Mouse (Mus musculus) megakaryocyte-erythroid progenitor cell, adult 5-6 weeks (primary cell): ENCODE data around the gene Hmg20a. TPM values are rescaled to one million over a fixed set of nuclear protein-coding genes. Genes with fewer than 3 reads are reported as not detected.

Experiments
- ATAC-seq: replicated peaks from 2 replicates; pipeline ENCODE4 v1.8.0; 2016; ENCODE audit warnings: mild to moderate bottlenecking, inconsistent platforms; ENCODE audit not compliant: severe bottlenecking, poor library complexity, low FRiP score, low TSS enrichment
- total RNA-seq, 2 experiments: library from RNA; stranded (forward) in 1 of 2; stranded (reverse) in 1 of 2; fragments of 200-1000, 215-1000 nt in 1 of 2; fragments of >200 nt in 1 of 2; fragmentation: Nextera tagmentation in 1 of 2; gene quantifications; 2 replicates each; pipeline ENCODE4 v1.2.3; 2014 to 2017

The Hmg20a gene
- total RNA-seq, 2 experiments from 2014 or later, result 24.1 to 29.9 TPM

GRCm38 (mm10) chr9:56487651-56488050 is 69.2 kb downstream of the Hmg20a start:
- peak; percentile 85 for ATAC-seq

- no peak for ATAC-seq
Measured at GRCm38 (mm10) chr9:56492391-56492790, 74.0 kb downstream of the Hmg20a start.

DNA sequence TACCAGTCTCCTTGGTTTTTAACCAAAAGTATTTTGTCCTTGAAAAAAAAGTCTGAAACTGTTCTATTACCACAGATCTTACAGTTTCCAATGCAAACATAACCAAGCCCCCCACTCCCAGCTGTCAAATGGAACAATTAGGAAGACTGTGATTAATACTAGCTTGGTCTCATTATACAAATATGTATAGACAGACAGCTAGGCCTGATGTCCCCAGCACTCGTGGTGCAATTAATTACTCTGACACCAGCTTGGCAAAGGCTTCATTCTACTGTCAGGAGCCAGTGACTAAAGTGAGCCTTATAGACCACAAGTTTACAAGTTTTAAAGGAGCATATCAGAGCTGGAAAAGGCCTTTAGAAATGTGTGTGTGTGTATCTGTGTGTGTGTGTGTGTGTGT is 74.5 kb downstream of the Hmg20a start:
- ATAC-seq, result no peak

DNA sequence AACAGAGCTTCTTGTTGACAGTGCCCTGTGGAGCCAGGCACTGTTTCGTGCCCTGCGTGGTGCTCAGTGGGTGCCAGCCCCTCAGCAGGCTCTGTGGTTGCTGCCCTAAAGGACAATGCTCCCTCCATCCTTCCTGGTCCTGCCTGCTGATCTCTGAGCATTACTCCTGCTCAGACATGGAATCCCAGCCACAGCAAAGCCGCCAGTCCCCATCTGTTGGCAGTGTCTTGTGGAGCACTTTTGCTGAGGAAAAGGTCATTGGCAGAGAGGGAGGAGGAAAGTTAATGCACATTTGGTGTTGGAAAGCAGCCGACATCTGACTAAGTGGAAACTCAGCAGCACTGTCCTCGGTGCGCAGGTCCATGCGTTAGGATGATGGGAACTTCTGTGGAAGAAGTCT is 76.7 kb downstream of the Hmg20a start:
- ATAC-seq, result no peak

- no peak for ATAC-seq
Measured at GRCm38 (mm10) chr9:56495795-56496232, 77.4 kb downstream of the Hmg20a start.

GRCm38 (mm10) chr9:56496567-56496966 is 78.2 kb downstream of the Hmg20a start:
- no peak for ATAC-seq

GRCm38 (mm10) chr9:56497181-56497864 is 78.9 kb downstream of the Hmg20a start:
- ATAC-seq, result no peak

- no peak for ATAC-seq
Measured at GRCm38 (mm10) chr9:56499324-56500067, 81.1 kb downstream of the Hmg20a start.

DNA sequence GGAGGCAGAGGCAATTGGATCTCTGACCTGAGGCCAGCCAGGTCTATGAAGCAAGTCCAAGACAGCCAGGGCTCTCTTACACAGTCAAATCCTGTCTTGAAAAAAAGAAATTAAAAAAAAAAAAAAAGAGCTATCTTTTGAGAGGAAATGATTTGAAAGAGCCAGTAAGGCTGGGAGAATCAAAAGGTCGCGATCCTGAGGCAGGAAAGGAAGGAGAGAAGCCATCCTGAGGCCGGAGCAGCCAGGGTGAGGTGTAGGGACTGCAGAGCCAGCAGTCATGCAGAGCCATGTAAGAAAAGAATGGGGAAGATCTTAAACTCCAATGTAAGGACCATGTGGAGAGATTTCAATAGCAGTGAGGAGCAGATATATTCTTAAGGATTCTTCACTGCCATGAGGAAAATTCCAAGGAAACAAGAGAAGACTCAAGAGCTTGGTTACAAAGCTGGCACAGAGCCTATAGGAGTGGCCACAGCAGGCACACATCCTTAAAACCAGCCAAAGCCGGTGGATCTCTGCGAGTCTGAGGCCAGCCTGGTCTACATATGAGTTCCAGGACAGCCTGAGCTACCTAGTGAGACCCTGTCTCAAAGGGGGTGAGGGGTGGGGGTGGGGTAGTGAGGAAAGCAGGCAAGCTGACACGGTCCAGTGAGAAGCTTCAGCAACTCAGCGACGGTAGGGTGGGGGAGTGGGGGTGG is 82.6 kb downstream of the Hmg20a start:
- no peak for ATAC-seq

- no peak for ATAC-seq
Measured at GRCm38 (mm10) chr9:56501721-56502542, 83.5 kb downstream of the Hmg20a start.

GRCm38 (mm10) chr9:56502543-56502971 is 84.1 kb downstream of the Hmg20a start:
- no peak for ATAC-seq

- ATAC-seq, result no peak
Measured at GRCm38 (mm10) chr9:56503621-56504500, 85.5 kb downstream of the Hmg20a start.

DNA sequence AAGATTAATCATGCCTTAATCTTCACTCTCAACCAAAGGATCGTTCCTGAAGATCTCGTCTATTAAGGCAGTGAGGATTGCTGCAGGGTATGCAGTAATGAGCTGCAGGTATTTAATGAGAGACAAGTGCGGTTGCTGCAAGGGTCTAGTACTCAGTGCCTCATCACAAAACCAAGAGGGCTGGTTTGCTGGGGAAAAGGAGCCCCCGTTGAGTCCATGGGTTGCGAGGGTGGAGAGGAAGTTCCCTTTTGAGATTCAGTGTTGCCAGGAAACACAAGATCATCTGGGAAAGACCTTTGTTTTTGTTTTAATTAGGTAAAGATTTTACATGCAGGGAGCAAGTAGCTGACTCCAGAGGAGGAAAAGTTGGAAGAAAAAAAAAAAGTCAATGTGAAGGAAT is 86.1 kb downstream of the Hmg20a start:
- ATAC-seq, result no peak

DNA sequence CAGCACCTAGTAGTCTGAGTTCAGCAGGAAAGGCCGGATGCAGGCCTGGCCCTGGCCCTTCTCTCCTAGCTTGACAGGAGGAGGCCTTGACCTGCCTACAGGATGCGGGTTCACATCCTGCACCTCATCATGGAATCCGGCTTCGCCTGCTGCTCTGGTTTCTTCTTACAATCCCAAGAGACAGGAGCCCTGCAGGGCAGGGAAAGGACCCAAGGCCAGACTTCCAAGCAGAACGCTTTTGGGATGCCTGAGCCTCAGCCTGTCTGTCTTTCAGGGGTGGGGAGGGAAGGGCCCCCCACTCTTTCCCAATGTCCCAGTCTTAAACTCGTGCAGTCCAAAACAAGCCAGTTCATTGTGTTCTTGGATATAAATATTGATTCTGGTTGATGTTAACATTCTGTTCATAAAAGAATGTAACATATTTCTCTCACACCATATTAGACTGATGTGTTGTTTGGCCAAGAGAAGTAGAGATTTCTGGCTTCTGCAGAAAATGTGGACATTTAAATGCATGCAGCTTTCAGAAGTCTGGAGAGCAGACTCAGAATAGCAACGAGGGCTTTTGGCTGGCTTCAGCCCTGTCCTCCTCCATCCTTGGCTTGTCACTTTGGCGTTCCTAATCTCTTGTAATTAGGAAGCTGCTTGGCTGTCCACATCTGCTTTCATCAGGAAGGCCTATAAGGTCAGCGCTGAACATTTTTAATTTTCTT is 86.8 kb downstream of the Hmg20a start:
- ATAC-seq, result no peak

- ATAC-seq, result peak; percentile 88
Measured at GRCm38 (mm10) chr9:56505793-56506755, 87.7 kb downstream of the Hmg20a start.

DNA sequence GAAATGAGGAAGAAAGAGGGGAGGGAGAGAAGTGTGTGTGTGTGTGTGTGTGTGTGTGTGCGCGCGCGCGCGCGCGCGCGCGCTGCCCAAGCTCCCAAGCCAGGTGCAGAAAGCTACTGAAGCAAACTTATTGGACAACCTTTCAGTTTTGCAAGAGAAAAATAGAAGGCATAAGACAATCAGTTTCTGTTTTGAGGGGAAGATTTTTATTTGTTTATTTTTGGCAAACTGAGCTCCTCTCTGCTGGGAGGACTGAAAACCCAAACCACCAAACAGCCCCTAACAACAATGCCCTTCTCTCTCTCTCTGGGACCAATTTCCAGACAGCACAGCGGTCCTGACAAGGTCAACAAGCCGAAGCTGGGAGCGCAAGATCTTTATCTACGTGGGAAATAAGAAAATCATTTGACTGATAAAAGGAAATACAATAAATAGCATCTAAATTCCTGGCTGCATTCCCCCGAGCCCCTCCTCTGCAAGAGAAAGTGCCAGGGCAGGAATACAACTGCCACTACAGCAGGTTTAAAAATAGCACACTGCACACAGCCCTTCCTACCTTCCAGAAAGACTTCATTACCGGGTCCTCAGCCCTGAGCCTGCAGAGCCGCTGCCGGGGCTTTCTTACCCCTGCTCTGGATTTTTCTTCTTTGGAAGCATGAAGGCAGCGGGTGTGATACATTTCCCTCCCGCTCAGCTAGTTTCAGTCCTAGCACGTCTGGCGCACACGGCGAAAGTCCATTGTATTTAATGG is 88.7 kb downstream of the Hmg20a start:
- no peak for ATAC-seq
